Mouse (Mus musculus): ENCODE measurements around the gene Tshz2. TPM values are rescaled to one million over a fixed set of nuclear protein-coding genes. Genes with fewer than 3 reads are reported as not detected.

Tshz2 gene
- polyA plus RNA-seq, 1 experiment from 2014 or later, result 3.2 TPM

DNA sequence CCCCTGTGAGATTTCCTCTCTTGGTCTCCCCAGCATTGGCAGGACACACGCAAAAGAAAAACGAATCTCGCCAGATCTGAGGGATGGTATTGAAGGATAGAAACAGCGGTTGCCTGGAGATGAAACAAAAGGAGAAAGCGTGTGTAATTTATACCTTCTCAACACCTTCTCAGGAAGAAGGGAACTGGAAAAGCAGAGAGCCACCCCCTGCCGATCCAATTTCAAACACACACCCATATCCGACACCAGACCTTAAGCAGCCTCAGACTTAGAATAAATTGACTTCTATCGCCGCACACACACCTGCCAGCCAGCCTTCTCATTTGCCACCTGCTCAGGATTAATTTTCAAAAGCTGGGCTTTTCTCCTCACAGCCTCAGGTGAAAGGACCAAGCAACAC is 390.9 kb downstream of the Tshz2 start:
- no peak overlapping the region for H3K4me2 ChIP-seq (ENCODE audit: low read depth, low read length)
- H3K9ac ChIP-seq (ENCODE audit: low read length), result no peak overlapping the region
- peaks cover 3% of the 10 kb centered on the region for H3K9me3 ChIP-seq (replicated peaks; ENCODE audit: control insufficient read depth, low read length)
- no peaks in the 10 kb centered on the region for H3K27me3 ChIP-seq (ENCODE audit: control insufficient read depth, insufficient read depth, low read length)
- no peaks in the 10 kb centered on the region for H3K4me1 ChIP-seq (ENCODE audit: control insufficient read depth, insufficient read depth, low read length)
- no peak overlapping the region for H3K27ac ChIP-seq (ENCODE audit: low read length)
- no peak overlapping the region for H3K4me3 ChIP-seq (ENCODE audit: low read length)
- no peaks in the 10 kb centered on the region for H3K36me3 ChIP-seq (ENCODE audit: control insufficient read depth, insufficient read depth)
- WGBS, result 82% methylated on average over 9 of the region's 9 CpGs
- ATAC-seq (replicated peaks; ENCODE audit: extremely low read depth, insufficient read depth, low FRiP score), result no peak

DNA sequence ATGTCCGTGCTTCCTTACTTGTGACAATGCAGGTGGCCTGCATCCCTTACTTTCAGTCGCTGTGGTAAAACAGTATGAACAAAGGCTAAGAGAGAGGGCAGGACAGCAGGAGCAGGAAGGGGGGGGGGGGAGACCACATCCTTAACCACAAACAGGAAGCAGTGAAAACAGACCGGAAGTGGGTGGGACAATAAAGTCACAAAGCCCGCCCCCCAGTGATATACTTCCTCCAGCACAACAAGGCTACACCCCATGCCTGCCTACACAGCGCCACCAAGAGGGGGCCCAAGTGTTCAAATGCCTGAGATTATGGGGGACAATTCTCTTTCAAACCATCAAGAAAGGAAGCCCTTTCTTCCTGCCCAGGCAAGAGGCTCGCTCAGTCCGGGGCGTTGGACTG is 392.1 kb downstream of the Tshz2 start:
- Histone ChIP-seq H3K36me3 (ENCODE audit: control insufficient read depth, insufficient read depth) (no peaks in the 10 kb centered on the region), H3K4me3 (ENCODE audit: low read length) (no peak overlapping the region), H3K9ac (ENCODE audit: low read length) (no peak overlapping the region), H3K4me2 (ENCODE audit: low read depth, low read length) (no peak overlapping the region), H3K27me3 (ENCODE audit: control insufficient read depth, insufficient read depth, low read length) (no peaks in the 10 kb centered on the region), H3K27ac (ENCODE audit: low read length) (no peak overlapping the region), H3K4me1 (ENCODE audit: control insufficient read depth, insufficient read depth, low read length) (no peaks in the 10 kb centered on the region), H3K9me3 (replicated peaks; ENCODE audit: control insufficient read depth, low read length) (peaks cover 3% of the 10 kb centered on the region)
- 71% methylated on average over 8 of the region's 8 CpGs for WGBS
- no peak for ATAC-seq (replicated peaks; ENCODE audit: extremely low read depth, insufficient read depth, low FRiP score)

DNA sequence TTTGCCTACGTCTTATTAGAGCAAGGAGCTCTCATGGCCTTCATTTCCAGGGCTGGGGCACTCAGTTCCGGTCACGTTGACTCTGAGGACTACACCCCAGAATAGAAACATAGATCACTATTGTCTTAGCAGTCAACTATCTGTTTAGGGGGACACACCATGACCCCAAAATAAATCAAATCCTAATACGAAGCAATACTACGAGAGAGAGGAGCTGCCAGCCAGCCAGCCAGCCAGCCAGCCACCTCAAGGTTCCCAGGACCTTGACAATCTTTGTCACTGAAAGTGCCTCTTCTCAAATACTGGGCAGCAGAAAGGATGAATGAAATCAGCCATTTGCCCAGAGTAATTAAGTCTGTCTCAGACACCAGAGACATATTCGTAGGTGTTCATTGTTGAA is 393.1 kb downstream of the Tshz2 start:
- no peak overlapping the region for H3K4me3 ChIP-seq (ENCODE audit: low read length)
- ATAC-seq (replicated peaks; ENCODE audit: extremely low read depth, insufficient read depth, low FRiP score), result no peak
- no peaks in the 10 kb centered on the region for H3K27me3 ChIP-seq (ENCODE audit: control insufficient read depth, insufficient read depth, low read length)
- H3K36me3 ChIP-seq (ENCODE audit: control insufficient read depth, insufficient read depth), result no peaks in the 10 kb centered on the region
- 85% methylated on average over 6 of the region's 6 CpGs for WGBS
- H3K27ac ChIP-seq (ENCODE audit: low read length), result no peak overlapping the region
- H3K4me1 ChIP-seq (ENCODE audit: control insufficient read depth, insufficient read depth, low read length), result no peaks in the 10 kb centered on the region
- peaks cover 3% of the 10 kb centered on the region for H3K9me3 ChIP-seq (replicated peaks; ENCODE audit: control insufficient read depth, low read length)
- H3K4me2 ChIP-seq (ENCODE audit: low read depth, low read length), result no peak overlapping the region
- no peak overlapping the region for H3K9ac ChIP-seq (ENCODE audit: low read length)

DNA sequence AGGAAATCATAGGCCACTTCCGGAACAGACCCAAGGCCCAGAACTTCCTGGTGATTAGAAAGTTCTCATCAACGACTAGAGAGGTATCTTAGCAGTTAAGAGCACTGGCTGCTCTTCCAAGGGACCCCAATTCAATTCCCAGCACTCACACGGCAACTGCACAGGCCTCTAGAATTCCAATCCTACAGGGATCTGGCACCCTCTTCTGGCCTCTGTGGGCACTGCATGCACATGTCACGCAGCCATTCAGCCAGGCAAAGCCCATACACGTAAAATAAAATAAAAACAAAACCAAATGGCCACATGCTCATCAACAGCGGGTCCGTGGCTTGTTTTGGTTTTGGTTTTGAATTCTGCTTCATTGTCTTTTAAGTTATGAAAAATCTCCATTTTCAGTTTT is 395.0 kb downstream of the Tshz2 start:
- H3K4me3 ChIP-seq (ENCODE audit: low read length), result no peak overlapping the region
- WGBS, result 84% methylated on average over 7 of the region's 7 CpGs
- H3K4me1 ChIP-seq (ENCODE audit: control insufficient read depth, insufficient read depth, low read length), result no peaks in the 10 kb centered on the region
- H3K9ac ChIP-seq (ENCODE audit: low read length), result no peak overlapping the region
- H3K27me3 ChIP-seq (ENCODE audit: control insufficient read depth, insufficient read depth, low read length), result no peaks in the 10 kb centered on the region
- no peak overlapping the region for H3K4me2 ChIP-seq (ENCODE audit: low read depth, low read length)
- H3K27ac ChIP-seq (ENCODE audit: low read length), result no peak overlapping the region
- H3K36me3 ChIP-seq (ENCODE audit: control insufficient read depth, insufficient read depth), result no peaks in the 10 kb centered on the region
- peaks cover 3% of the 10 kb centered on the region for H3K9me3 ChIP-seq (replicated peaks; ENCODE audit: control insufficient read depth, low read length)
- ATAC-seq (replicated peaks; ENCODE audit: extremely low read depth, insufficient read depth, low FRiP score), result no peak

GRCm38 (mm10) chr2:170028488-170029303 is 395.9 kb downstream of the Tshz2 start:
- no peak for ATAC-seq (replicated peaks; ENCODE audit: extremely low read depth, insufficient read depth, low FRiP score)
- Histone ChIP-seq H3K4me2 (ENCODE audit: low read depth, low read length) (no peak overlapping the region), H3K9ac (ENCODE audit: low read length) (no peak overlapping the region), H3K27ac (ENCODE audit: low read length) (no peak overlapping the region), H3K36me3 (ENCODE audit: control insufficient read depth, insufficient read depth) (no peaks in the 10 kb centered on the region), H3K27me3 (ENCODE audit: control insufficient read depth, insufficient read depth, low read length) (no peaks in the 10 kb centered on the region), H3K4me3 (ENCODE audit: low read length) (no peak overlapping the region), H3K4me1 (ENCODE audit: control insufficient read depth, insufficient read depth, low read length) (no peaks in the 10 kb centered on the region), H3K9me3 (replicated peaks; ENCODE audit: control insufficient read depth, low read length) (peaks cover 3% of the 10 kb centered on the region)
- WGBS, result 73% methylated on average over 23 of the region's 24 CpGs

DNA sequence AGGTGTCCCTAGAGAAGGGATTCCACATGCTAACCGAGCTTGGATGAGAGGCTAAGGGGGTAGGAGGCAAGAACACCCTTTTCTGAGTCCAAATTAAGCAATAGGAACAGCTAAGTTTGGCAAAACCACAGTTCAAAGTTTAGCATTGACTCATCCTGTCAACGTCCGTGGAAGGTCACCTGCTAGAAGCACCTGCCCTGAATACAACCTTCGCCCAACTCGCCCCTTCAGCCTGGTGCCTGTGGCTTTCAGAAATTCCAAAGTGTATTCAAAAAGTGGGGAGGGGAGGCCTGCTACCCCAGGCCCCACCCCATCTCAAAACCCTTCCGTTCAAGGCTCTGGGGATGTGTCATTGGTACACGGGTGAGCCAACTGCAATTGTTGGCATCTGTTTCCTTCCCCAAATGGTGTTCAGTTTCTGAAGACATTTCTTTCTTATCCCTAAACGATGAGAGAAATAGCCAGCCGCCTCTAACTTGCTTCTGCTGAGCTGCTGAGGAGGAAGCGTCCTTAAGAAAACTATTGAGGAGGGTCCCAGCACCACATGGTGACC is 396.6 kb downstream of the Tshz2 start:
- Histone ChIP-seq H3K27ac (ENCODE audit: low read length) (no peak overlapping the region), H3K27me3 (ENCODE audit: control insufficient read depth, insufficient read depth, low read length) (no peaks in the 10 kb centered on the region), H3K9ac (ENCODE audit: low read length) (no peak overlapping the region), H3K4me3 (ENCODE audit: low read length) (no peak overlapping the region), H3K4me1 (ENCODE audit: control insufficient read depth, insufficient read depth, low read length) (no peaks in the 10 kb centered on the region), H3K36me3 (ENCODE audit: control insufficient read depth, insufficient read depth) (no peaks in the 10 kb centered on the region), H3K9me3 (replicated peaks; ENCODE audit: control insufficient read depth, low read length) (peaks cover 3% of the 10 kb centered on the region), H3K4me2 (ENCODE audit: low read depth, low read length) (no peak overlapping the region)
- 76% methylated on average over 10 of the region's 10 CpGs for WGBS
- ATAC-seq (replicated peaks; ENCODE audit: extremely low read depth, insufficient read depth, low FRiP score), result no peak

DNA sequence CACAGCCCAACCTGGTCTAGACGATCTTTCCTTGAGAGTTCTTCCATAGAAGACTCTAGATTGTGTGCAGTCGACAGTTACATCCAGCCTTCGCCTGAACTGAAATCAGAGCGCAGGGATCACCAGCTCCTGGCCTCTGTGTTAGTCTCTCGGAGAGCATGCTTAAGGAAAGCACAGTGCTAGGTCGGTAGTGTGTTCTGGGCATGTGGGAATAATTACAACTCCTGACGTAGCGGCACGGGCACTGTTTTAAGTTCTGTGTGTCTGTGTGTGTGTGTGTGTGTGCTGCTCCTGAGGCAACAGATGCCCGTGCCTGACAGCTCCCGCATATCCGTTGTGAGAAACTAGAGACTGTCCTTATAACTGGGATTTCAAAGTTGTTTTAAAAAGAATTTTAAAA is 398.4 kb downstream of the Tshz2 start:
- Histone ChIP-seq H3K36me3 (ENCODE audit: control insufficient read depth, insufficient read depth) (no peaks in the 10 kb centered on the region), H3K9me3 (replicated peaks; ENCODE audit: control insufficient read depth, low read length) (peaks cover 3% of the 10 kb centered on the region), H3K4me1 (ENCODE audit: control insufficient read depth, insufficient read depth, low read length) (no peaks in the 10 kb centered on the region), H3K4me2 (ENCODE audit: low read depth, low read length) (no peak overlapping the region), H3K27ac (ENCODE audit: low read length) (no peak overlapping the region), H3K4me3 (ENCODE audit: low read length) (no peak overlapping the region), H3K9ac (ENCODE audit: low read length) (no peak overlapping the region), H3K27me3 (ENCODE audit: control insufficient read depth, insufficient read depth, low read length) (no peaks in the 10 kb centered on the region)
- 94% methylated on average over 12 of the region's 12 CpGs for WGBS
- ATAC-seq (replicated peaks; ENCODE audit: extremely low read depth, insufficient read depth, low FRiP score), result no peak

GRCm38 (mm10) chr2:170031872-170032271 is 399.1 kb downstream of the Tshz2 start:
- H3K4me2 ChIP-seq (ENCODE audit: low read depth, low read length), result no peak overlapping the region
- H3K4me1 ChIP-seq (ENCODE audit: control insufficient read depth, insufficient read depth, low read length), result no peaks in the 10 kb centered on the region
- no peak overlapping the region for H3K4me3 ChIP-seq (ENCODE audit: low read length)
- no peak overlapping the region for H3K9ac ChIP-seq (ENCODE audit: low read length)
- ATAC-seq (replicated peaks; ENCODE audit: extremely low read depth, insufficient read depth, low FRiP score), result no peak
- no peak overlapping the region for H3K27ac ChIP-seq (ENCODE audit: low read length)
- no peaks in the 10 kb centered on the region for H3K27me3 ChIP-seq (ENCODE audit: control insufficient read depth, insufficient read depth, low read length)
- WGBS, result 75% methylated on average over 8 of the region's 8 CpGs
- H3K9me3 ChIP-seq (replicated peaks; ENCODE audit: control insufficient read depth, low read length), result peaks cover 3% of the 10 kb centered on the region
- no peaks in the 10 kb centered on the region for H3K36me3 ChIP-seq (ENCODE audit: control insufficient read depth, insufficient read depth)

GRCm38 (mm10) chr2:170033219-170033618 is 400.4 kb downstream of the Tshz2 start:
- no peak overlapping the region for H3K9ac ChIP-seq (ENCODE audit: low read length)
- H3K27me3 ChIP-seq (ENCODE audit: control insufficient read depth, insufficient read depth, low read length), result no peaks in the 10 kb centered on the region
- no peak overlapping the region for H3K27ac ChIP-seq (ENCODE audit: low read length)
- no peak overlapping the region for H3K4me3 ChIP-seq (ENCODE audit: low read length)
- 64% methylated on average over 5 of the region's 5 CpGs for WGBS
- H3K9me3 ChIP-seq (replicated peaks; ENCODE audit: control insufficient read depth, low read length), result no peaks in the 10 kb centered on the region
- H3K4me1 ChIP-seq (ENCODE audit: control insufficient read depth, insufficient read depth, low read length), result no peaks in the 10 kb centered on the region
- H3K4me2 ChIP-seq (ENCODE audit: low read depth, low read length), result no peak overlapping the region
- no peak for ATAC-seq (replicated peaks; ENCODE audit: extremely low read depth, insufficient read depth, low FRiP score)
- no peaks in the 10 kb centered on the region for H3K36me3 ChIP-seq (ENCODE audit: control insufficient read depth, insufficient read depth)
